Mouse (Mus musculus) limb, embryonic 14.5 days (tissue): ENCODE data around the gene Tmem205. TPM values are rescaled to one million over a fixed set of nuclear protein-coding genes. Genes with fewer than 3 reads are reported as not detected.

Experiments used
- ATAC-seq: fragments of 200-750 bp; cut with Nextera tagmentation; 2 replicates; pipeline ENCODE4 v1.8.0; 2017; ENCODE audit warnings: low read depth, moderate number of reproducible peaks, moderate TSS enrichment; ENCODE audit not compliant: low FRiP score
- DNase-seq: peaks from one replicate; pipeline ENCODE4 v3.0.0-alpha.2; 2015; ENCODE audit warnings: low spot score
- H3K27ac ChIP-seq: fragments of 300-500 bp; sonication (generic); replicated peaks from 2 replicates; pipeline ENCODE4 v1.5.1; 2014; ENCODE audit warnings: low read depth, mild to moderate bottlenecking, low read length, moderate library complexity, mixed read lengths
- H3K27me3 ChIP-seq: fragments of 300-500 bp; sonication (generic); 2 replicates; pipeline ENCODE4 v1.6.1; 2014; ENCODE audit warnings: low read length, mixed read lengths; ENCODE audit not compliant: control insufficient read depth, insufficient read depth
- H3K36me3 ChIP-seq: fragments of 300-500 bp; sonication (generic); 2 replicates; pipeline ENCODE4 v1.6.1; 2014; ENCODE audit warnings: mild to moderate bottlenecking, low read length, moderate library complexity, mixed read lengths; ENCODE audit not compliant: control insufficient read depth, insufficient read depth
- H3K4me1 ChIP-seq: fragments of 300-500 bp; sonication (generic); 2 replicates; pipeline ENCODE4 v1.6.1; 2014; ENCODE audit warnings: antibody characterized with exemption, low read length, mixed read lengths; ENCODE audit not compliant: control insufficient read depth, insufficient read depth
- H3K4me2 ChIP-seq: fragments of 300-500 bp; sonication (generic); replicated peaks from 2 replicates; pipeline ENCODE4 v1.6.1; 2014; ENCODE audit warnings: low read depth, mild to moderate bottlenecking, low read length, moderate library complexity; ENCODE audit not compliant: severe bottlenecking
- H3K4me3 ChIP-seq: fragments of 300-500 bp; sonication (generic); replicated peaks from 2 replicates; pipeline ENCODE4 v1.5.1; 2014; ENCODE audit warnings: low read length
- H3K9ac ChIP-seq: fragments of 300-500 bp; sonication (generic); 2 replicates; pipeline ENCODE4 v1.6.1; 2014; ENCODE audit warnings: mild to moderate bottlenecking, low read depth, low read length, moderate library complexity; ENCODE audit not compliant: severe bottlenecking
- H3K9me3 ChIP-seq: fragments of 300-500 bp; sonication (generic); 2 replicates; pipeline ENCODE4 v1.6.1; 2016; ENCODE audit warnings: low read length; ENCODE audit not compliant: control insufficient read depth
- POLR2A ChIP-seq: fragments of 200-500 bp; IDR thresholded peaks from 2 replicates; pipeline ENCODE4 v1.8.0; 2012; ENCODE audit warnings: inconsistent platforms, mild to moderate bottlenecking, moderate library complexity, borderline replicate concordance; ENCODE audit not compliant: insufficient read depth, insufficient read length; ENCODE audit errors: extremely low read depth
- WGBS: fragments of 180-500 bp; shearing (Covaris S2); extraction: QIAGEN DNeasy Blood & Tissue Kit; methylation state at CpG from one replicate; pipeline ENCODE4 v1.1.7; 2014; 5-methylcytosine and 5-hydroxymethylcytosine counted together
- polyA plus RNA-seq, 2 experiments: library from polyadenylated mRNA; depleted of rRNA in 1 of 2; stranded (reverse) in 1 of 2; unstranded in 1 of 2; fragments of >200 nt; fragmentation: Nextera tagmentation in 1 of 2; extraction: Ambion mirVana in 1 of 2; gene quantifications; 2 replicates each; pipeline versions ENCODE4 v1.2.1 to v1.2.3; 2012 to 2014

Gene Tmem205
- polyA plus RNA-seq, 2 experiments = 37.4 to 51.5 TPM

DNA sequence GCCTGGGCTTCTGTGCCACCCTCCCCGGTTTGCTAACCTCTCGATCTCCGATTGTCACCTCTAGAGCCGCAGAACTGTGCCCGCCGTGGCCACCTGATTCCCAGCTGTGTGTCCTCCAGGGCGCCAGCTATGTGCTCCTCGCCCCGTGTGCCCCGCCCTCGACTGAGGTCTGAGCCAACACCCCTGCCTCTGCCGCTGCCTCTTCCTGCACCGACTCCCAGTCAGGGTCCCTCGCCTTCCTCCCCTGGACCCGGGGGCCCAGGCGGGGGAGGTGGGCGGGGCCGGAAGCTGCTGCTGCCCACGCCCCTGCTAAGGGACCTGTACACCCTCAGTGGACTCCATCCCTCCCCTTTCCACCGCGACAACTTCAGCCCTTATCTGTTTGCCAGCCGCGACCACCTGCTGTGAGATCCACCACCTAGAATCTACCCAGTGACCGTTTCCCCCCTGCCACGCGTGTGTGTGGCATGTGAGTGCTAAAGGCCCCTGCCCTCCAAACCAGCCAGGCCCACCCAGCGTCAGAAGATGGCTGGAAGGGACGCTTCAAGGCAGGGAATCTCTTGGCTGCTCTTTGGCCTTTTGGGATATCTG is 20.3 kb upstream of the Tmem205 start:
- Histone ChIP-seq H3K36me3 (no peaks in the 10 kb centered on the region), H3K4me2 (no peak overlapping the region), H3K4me1 (no peaks in the 10 kb centered on the region), H3K4me3 (no peak overlapping the region), H3K27ac (no peak overlapping the region), H3K9ac (no peak overlapping the region), H3K9me3 (no peaks in the 10 kb centered on the region), H3K27me3 (no peaks in the 10 kb centered on the region)
- WGBS = 7% methylated on average over 22 of the region's 28 CpGs
- no peak for DNase-seq
- ATAC-seq = no peak
- TF ChIP-seq POLR2A = no peak

GRCm38 (mm10) chr9:21944267-21944666 is 16.9 kb upstream of the Tmem205 start:
- no peak overlapping the region for H3K9ac ChIP-seq
- no peak overlapping the region for H3K4me3 ChIP-seq
- H3K36me3 ChIP-seq = peaks cover 8% of the 10 kb centered on the region; the same call in 1 of the 2 replicates
- no peak overlapping the region for H3K4me2 ChIP-seq
- ATAC-seq (no peak), DNase-seq (no peak)
- H3K27ac ChIP-seq = no peak overlapping the region
- no peaks in the 10 kb centered on the region for H3K4me1 ChIP-seq
- no peaks in the 10 kb centered on the region for H3K27me3 ChIP-seq
- no peaks in the 10 kb centered on the region for H3K9me3 ChIP-seq
- WGBS = 23% methylated on average over 23 of the region's 23 CpGs
- TF ChIP-seq POLR2A = no peak

GRCm38 (mm10) chr9:21943638-21944037 is 16.3 kb upstream of the Tmem205 start:
- no peak for ATAC-seq
- no peaks in the 10 kb centered on the region for H3K27me3 ChIP-seq
- 42% methylated on average over 12 of the region's 12 CpGs for WGBS

GRCm38 (mm10) chr9:21943046-21943445 is 15.7 kb upstream of the Tmem205 start:
- TF ChIP-seq POLR2A = no peak
- DNase-seq (no peak), ATAC-seq (no peak)
- 77% methylated on average over 11 of the region's 12 CpGs for WGBS
- H3K4me2 ChIP-seq = no peak overlapping the region
- H3K4me1 ChIP-seq = no peaks in the 10 kb centered on the region
- no peak overlapping the region for H3K9ac ChIP-seq
- no peaks in the 10 kb centered on the region for H3K9me3 ChIP-seq
- H3K4me3 ChIP-seq = no peak overlapping the region
- H3K27ac ChIP-seq = no peak overlapping the region
- H3K27me3 ChIP-seq = no peaks in the 10 kb centered on the region
- H3K36me3 ChIP-seq = peaks cover 8% of the 10 kb centered on the region; the same call in 1 of the 2 replicates

More at GRCm38 (mm10) chr9:21943638-21944037, 16.3 kb upstream of the Tmem205 start:
- no peak for TF ChIP-seq POLR2A
- H3K9me3 ChIP-seq = no peaks in the 10 kb centered on the region
- H3K4me3 ChIP-seq = no peak overlapping the region
- no peak overlapping the region for H3K27ac ChIP-seq
- no peak for DNase-seq
- H3K9ac ChIP-seq = no peak overlapping the region
- H3K36me3 ChIP-seq = peaks cover 8% of the 10 kb centered on the region; the same call in 1 of the 2 replicates
- H3K4me1 ChIP-seq = no peaks in the 10 kb centered on the region
- no peak overlapping the region for H3K4me2 ChIP-seq

GRCm38 (mm10) chr9:21938234-21938855 is 11.0 kb upstream of the Tmem205 start:
- H3K27ac ChIP-seq = no peak overlapping the region
- DNase-seq = no peak
- peaks cover 3% of the 10 kb centered on the region; the same call in 1 of the 2 replicates for H3K4me1 ChIP-seq
- no peak overlapping the region for H3K4me3 ChIP-seq
- no peak for TF ChIP-seq POLR2A
- no peak for ATAC-seq
- H3K27me3 ChIP-seq = no peaks in the 10 kb centered on the region
- H3K9ac ChIP-seq = no peak overlapping the region
- peaks cover 8% of the 10 kb centered on the region; the same call in 1 of the 2 replicates for H3K36me3 ChIP-seq
- no peaks in the 10 kb centered on the region for H3K9me3 ChIP-seq
- no peak overlapping the region for H3K4me2 ChIP-seq
- WGBS = 82% methylated on average over 4 of the region's 4 CpGs
